Mouse (Mus musculus) small intestine, adult 2 months (tissue): ENCODE measurements around the gene Nagk. TPM values are rescaled to one million over a fixed set of nuclear protein-coding genes. Genes with fewer than 3 reads are reported as not detected.

Source experiments
- H3K27ac ChIP-seq: fragments of 200-500 bp; 2 replicates; pipeline ENCODE4 v1.5.1; 2012; ENCODE audit warnings: low read depth, low read length, control low read depth, inconsistent platforms; ENCODE audit not compliant: insufficient read depth
- H3K27me3 ChIP-seq: fragments of 200-500 bp; 2 replicates; pipeline ENCODE4 v1.6.1; 2012; ENCODE audit warnings: mild to moderate bottlenecking, moderate library complexity, low read length, inconsistent platforms; ENCODE audit not compliant: control insufficient read depth, insufficient read depth
- H3K36me3 ChIP-seq: fragments of 200-500 bp; 2 replicates; pipeline ENCODE4 v1.6.1; 2012; ENCODE audit warnings: mild to moderate bottlenecking, low read length, control low read depth, inconsistent platforms; ENCODE audit not compliant: control insufficient read depth, insufficient read depth
- H3K4me1 ChIP-seq: fragments of 200-500 bp; 2 replicates; pipeline ENCODE4 v1.6.1; 2012; ENCODE audit warnings: low read length, inconsistent platforms, mixed read lengths; ENCODE audit not compliant: control insufficient read depth, insufficient read depth, insufficient read length
- H3K4me3 ChIP-seq: fragments of 200-500 bp; 2 replicates; pipeline ENCODE4 v1.5.1; 2012; ENCODE audit warnings: low read depth, mild to moderate bottlenecking, control low read depth, inconsistent platforms, low read length, moderate library complexity
- CTCF ChIP-seq: fragments of 200-500 bp; IDR thresholded peaks from 2 replicates; pipeline ENCODE4 v1.5.1; 2012; ENCODE audit warnings: low read depth, mild to moderate bottlenecking, control low read depth, inconsistent platforms, low read length, moderate library complexity, mixed read lengths; ENCODE audit not compliant: insufficient replicate concordance, insufficient read length; ENCODE audit errors: extremely low read depth
- POLR2A ChIP-seq: fragments of 200-500 bp; IDR thresholded peaks from 2 replicates; pipeline ENCODE4 v1.6.1; 2012; ENCODE audit warnings: low read depth, mild to moderate bottlenecking, control low read depth, inconsistent platforms, low read length, moderate library complexity
- WGBS: fragments of 180-500 bp; shearing (Covaris S2); methylation state at CpG from one replicate; pipeline ENCODE4 v1.1.7; 2018; 5-methylcytosine and 5-hydroxymethylcytosine counted together
- polyA plus RNA-seq: library from polyadenylated mRNA; depleted of rRNA; stranded (reverse); fragments of >200 nt; gene quantifications from 2 replicates; pipeline ENCODE4 v1.2.3, GENCODE M21; 2012; rRNA removed

Nagk gene
- 11.1 and 25.8 TPM in 2 replicates for polyA plus RNA-seq

- Histone ChIP-seq H3K4me1 (peaks cover 6% of the 10 kb centered on the region; the same call in 1 of the 2 replicates), H3K27me3 (no peaks in the 10 kb centered on the region), H3K36me3 (peaks cover 12% of the 10 kb centered on the region), H3K27ac (peak within 1 kb of the TSS; percentile 95), H3K4me3 (peak within 1 kb of the TSS; percentile 87)
- WGBS: under 1% methylated on average over 43 of the region's 43 CpGs
- TF ChIP-seq POLR2A (peak; percentile 57), CTCF (no peak)
Observed at GRCm38 (mm10) chr6:83794760-83795296, at the start of gene Nagk. Gene Nagk, plus strand, starts transcription at chr6:83794982.

- WGBS: 71% methylated on average over 2 of the region's 2 CpGs
- TF ChIP-seq CTCF: no peak
- no peak for TF ChIP-seq POLR2A
- Histone ChIP-seq H3K4me1 (peaks cover 4% of the 10 kb centered on the region; the same call in 1 of the 2 replicates), H3K27ac (no peak overlapping the region), H3K4me3 (no peak overlapping the region), H3K36me3 (no peaks in the 10 kb centered on the region), H3K27me3 (no peaks in the 10 kb centered on the region)
Observed at GRCm38 (mm10) chr6:83745466-83745865, 49.3 kb upstream of the Nagk start.

- TF ChIP-seq CTCF: no peak
- TF ChIP-seq POLR2A: no peak
- WGBS: 66% methylated on average over 3 of the region's 3 CpGs
- Histone ChIP-seq H3K4me3 (no peak overlapping the region), H3K27me3 (no peaks in the 10 kb centered on the region), H3K27ac (no peak overlapping the region), H3K4me1 (no peaks in the 10 kb centered on the region; the same call in 1 of the 2 replicates), H3K36me3 (no peaks in the 10 kb centered on the region)
Observed at GRCm38 (mm10) chr6:83749286-83749685, 45.5 kb upstream of the Nagk start.

- Histone ChIP-seq H3K27ac (no peak overlapping the region), H3K27me3 (no peaks in the 10 kb centered on the region), H3K4me3 (no peak overlapping the region), H3K4me1 (no peaks in the 10 kb centered on the region), H3K36me3 (no peaks in the 10 kb centered on the region)
- WGBS: 7% methylated on average over 11 of the region's 11 CpGs
- TF ChIP-seq CTCF (peak; percentile 78; the same call in 1 of the 2 replicates), POLR2A (no peak)
Observed at GRCm38 (mm10) chr6:83750171-83750684, 44.6 kb upstream of the Nagk start.

GRCm38 (mm10) chr6:83756051-83756450 lies 38.7 kb upstream of the Nagk start:
- no peaks in the 10 kb centered on the region for H3K36me3 ChIP-seq
- 84% methylated on average over 9 of the region's 9 CpGs for WGBS
- H3K4me1 ChIP-seq: no peaks in the 10 kb centered on the region; the same call in 1 of the 2 replicates
- H3K4me3 ChIP-seq: no peak overlapping the region
- no peak overlapping the region for H3K27ac ChIP-seq
- peaks cover 8% of the 10 kb centered on the region; the same call in 1 of the 2 replicates for H3K27me3 ChIP-seq
- no peak for TF ChIP-seq POLR2A
- TF ChIP-seq CTCF: no peak

GRCm38 (mm10) chr6:83762344-83762743 lies 32.4 kb upstream of the Nagk start, which contains the start of gene Ankrd53:
Gene Ankrd53, plus strand, starts transcription at chr6:83762644.
- H3K4me1 ChIP-seq: peaks cover 9% of the 10 kb centered on the region
- peak within 1 kb of the TSS; percentile 40 for H3K4me3 ChIP-seq
- H3K27ac ChIP-seq: no peak within 1 kb of the TSS
- H3K27me3 ChIP-seq: peaks cover 10% of the 10 kb centered on the region; the same call in 1 of the 2 replicates
- TF ChIP-seq POLR2A (no peak), CTCF (no peak)
- no peaks in the 10 kb centered on the region for H3K36me3 ChIP-seq
- WGBS: 29% methylated on average over 6 of the region's 6 CpGs

- TF ChIP-seq CTCF: no peak
- no peak for TF ChIP-seq POLR2A
- peak overlapping the region; percentile 40 for H3K4me3 ChIP-seq
- no peaks in the 10 kb centered on the region for H3K36me3 ChIP-seq
- no peak overlapping the region for H3K27ac ChIP-seq
- 4% methylated on average over 35 of the region's 35 CpGs for WGBS
- H3K27me3 ChIP-seq: peaks cover 8% of the 10 kb centered on the region; the same call in 1 of the 2 replicates
- peaks cover 9% of the 10 kb centered on the region for H3K4me1 ChIP-seq
Observed at GRCm38 (mm10) chr6:83762880-83763431, 31.8 kb upstream of the Nagk start.
